Mouse (Mus musculus): ENCODE measurements at regions not wholly inside any gene's neighbourhood (a gene's known extent, or its start where the extent isn't known, plus 50 kb on each side); places are given as distances from the start of the nearest gene placed in this dataset.

- TF ChIP-seq POLR2A (IDR thresholded peaks at IDR 0.05; ENCODE audit: borderline replicate concordance, control insufficient read depth, low read depth, low read length) (no peak), CTCF (IDR thresholded peaks at IDR 0.05; ENCODE audit: control insufficient read depth, insufficient read depth, low read length) (no peak)
Observed at GRCm38 (mm10) chr7:117939618-117940017, 176.4 kb downstream of the Rps15a start.

All from bone marrow, adult 2 months (tissue).